Mouse (Mus musculus) E14TG2a.4 (cell line): Measurements from ENCODE around the gene Gm9789.

Experiments
- CTCF ChIP-seq: conservative IDR thresholded peaks from 2 replicates; pipeline ENCODE4 v1.5.1; 2014; ENCODE audit warnings: low read length
- NANOG ChIP-seq: IDR thresholded peaks from 2 replicates; pipeline ENCODE4 v1.6.1; 2014; ENCODE audit warnings: borderline replicate concordance, low read length, mixed read lengths
- POU5F1 ChIP-seq: IDR thresholded peaks from 2 replicates; pipeline ENCODE4 v1.6.1; 2014; ENCODE audit warnings: low read length, borderline replicate concordance

DNA sequence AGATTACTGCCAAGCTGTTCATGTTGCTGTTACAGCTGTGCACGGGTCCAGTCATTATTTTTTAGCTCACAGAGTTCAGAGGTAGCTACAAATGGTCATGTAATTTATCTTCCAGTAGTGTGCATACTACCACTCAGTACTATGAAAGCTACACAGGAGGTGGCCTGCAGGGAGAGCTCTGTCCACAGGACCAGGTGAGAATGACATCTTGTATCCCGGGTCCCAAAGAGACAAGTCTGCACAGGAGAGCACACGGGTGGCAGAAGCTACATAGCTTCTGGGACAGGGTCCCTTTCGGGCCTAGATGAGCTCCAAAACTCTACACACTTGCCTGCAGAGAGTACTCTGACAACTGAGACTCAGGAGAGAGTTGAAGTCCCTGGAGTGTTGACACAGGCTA, 30.9 kb downstream of the Gm9789 start:
- TF ChIP-seq CTCF, result peak; percentile 25
- TF ChIP-seq NANOG, result no peak
- TF ChIP-seq POU5F1, result no peak
